Mouse (Mus musculus): ENCODE data around the gene Map3k5. TPM values are rescaled to one million over a fixed set of nuclear protein-coding genes. Genes with fewer than 3 reads are reported as not detected.

The Map3k5 gene
- total and polyA plus RNA-seq, 3 experiments = 0.35 to 0.97 TPM; not detected in 1

DNA sequence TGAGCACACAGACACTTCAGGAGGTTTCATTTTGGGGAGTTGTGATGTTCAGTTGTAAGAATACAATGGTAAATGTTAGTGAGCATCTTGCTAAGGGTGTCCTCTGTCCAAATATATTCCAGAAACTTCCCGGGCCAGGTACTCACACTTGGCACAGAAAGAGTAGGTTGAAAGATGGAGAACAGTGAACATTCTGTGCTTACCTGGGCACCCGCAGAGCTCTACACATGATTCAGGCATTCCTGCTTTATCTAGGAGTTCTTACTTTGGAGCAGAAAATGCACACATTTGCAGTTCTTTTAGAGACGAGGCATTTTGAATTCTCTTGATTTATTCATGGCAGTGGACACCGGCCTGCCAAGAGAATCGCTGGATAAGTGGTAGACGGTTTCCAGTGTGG is 32.3 kb downstream of the Map3k5 start:
- Histone ChIP-seq H3K36me3 (ENCODE audit: control insufficient read depth in 1 of 2, insufficient read depth in 2 of 2, low read length in 2 of 2) (no peaks in the 10 kb centered on the region), H3K79me2 (ENCODE audit: control insufficient read depth, insufficient read depth, low read length, poor library complexity) (no peaks in the 10 kb centered on the region), H3K9ac (ENCODE audit: control insufficient read depth, low read depth, low read length, poor library complexity, severe bottlenecking) (no peak overlapping the region), H3K4me1 (ENCODE audit: control insufficient read depth in 1 of 2, insufficient read depth in 2 of 2, low read length in 2 of 2) (no peaks in the 10 kb centered on the region), H3K27me3 (ENCODE audit: control insufficient read depth in 1 of 2, insufficient read depth in 2 of 2, low read length in 2 of 2) (no peaks in the 10 kb centered on the region; a peak in 2 of 4 replicates), H3K9me3 (replicated peaks; ENCODE audit: insufficient read depth, low read length) (no peaks in the 10 kb centered on the region), H3K4me3 (ENCODE audit: control insufficient read depth in 1 of 2, insufficient read depth in 1 of 2, low read depth in 2 of 2, low read length in 2 of 2) (no peak overlapping the region), H3K27ac (ENCODE audit: control insufficient read depth, low read depth, low read length) (no peak overlapping the region)
- DNase-seq (ENCODE audit: low read depth, low spot score) = no peak
- TF ChIP-seq NELFE (IDR thresholded peaks at IDR 0.05; ENCODE audit: low read depth, low read length) = no peak
- no peak for TF ChIP-seq ZC3H11A (IDR thresholded peaks at IDR 0.05; ENCODE audit: low read depth, low read length)
- no peak for TF ChIP-seq SIN3A (IDR thresholded peaks at IDR 0.05; ENCODE audit: low read length)
- no peak for TF ChIP-seq RAD21 (IDR thresholded peaks at IDR 0.05; ENCODE audit: low read depth, low read length)
- no peak for TF ChIP-seq MEF2A (IDR thresholded peaks at IDR 0.05; ENCODE audit: extremely low read depth, insufficient replicate concordance, low read depth, low read length, poor library complexity, severe bottlenecking)
- no peak for TF ChIP-seq POLR2A (IDR thresholded peaks at IDR 0.05; ENCODE audit: control insufficient read depth in 1 of 2, insufficient read depth in 1 of 2, low read depth in 1 of 2, low read length in 2 of 2, poor library complexity in 1 of 2)
- no peak for TF ChIP-seq ETS1 (IDR thresholded peaks at IDR 0.05; ENCODE audit: low read depth, low read length)
- TF ChIP-seq RCOR1 (IDR thresholded peaks at IDR 0.05; ENCODE audit: low read depth, low read length) = no peak
- no peak for TF ChIP-seq MAZ (IDR thresholded peaks at IDR 0.05; ENCODE audit: low read depth, low read length)
- TF ChIP-seq JUND (IDR thresholded peaks at IDR 0.05; ENCODE audit: low read depth, low read length) = no peak
- TF ChIP-seq ELF1 (IDR thresholded peaks at IDR 0.05; ENCODE audit: low read depth, low read length) = no peak
- TF ChIP-seq TCF12 (IDR thresholded peaks at IDR 0.05; ENCODE audit: low read depth, low read length) = no peak
- no peak for TF ChIP-seq ZKSCAN1 (IDR thresholded peaks at IDR 0.05; ENCODE audit: low read depth, low read length)
- no peak for TF ChIP-seq EP300 (IDR thresholded peaks at IDR 0.05; ENCODE audit: low read depth in 1 of 2, low read length in 2 of 2)
- TF ChIP-seq MYC (IDR thresholded peaks at IDR 0.05; ENCODE audit: low read depth, low read length) = no peak
- no peak for TF ChIP-seq MAX (IDR thresholded peaks at IDR 0.05; ENCODE audit: low read length)
- TF ChIP-seq USF1 (IDR thresholded peaks at IDR 0.05; ENCODE audit: low read depth, low read length) = no peak

DNA sequence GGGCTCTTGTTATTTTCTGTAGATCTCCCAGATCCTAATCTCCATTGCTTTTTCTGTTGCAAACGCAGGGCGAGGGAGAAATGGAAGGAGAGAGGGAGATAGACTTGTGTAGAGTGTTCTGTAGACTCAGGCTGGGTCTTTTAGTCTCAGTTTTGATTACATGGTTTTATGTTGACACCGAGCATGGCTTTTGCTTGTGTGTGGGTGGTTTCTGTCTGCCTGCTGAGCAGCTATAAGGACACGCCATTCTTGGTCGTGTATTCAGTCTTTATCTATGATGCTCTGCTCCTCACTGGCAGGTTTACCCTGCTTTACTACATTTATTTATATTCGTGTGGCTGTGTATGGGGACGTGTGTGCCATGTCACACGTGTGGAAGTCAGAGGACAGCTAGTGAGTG is 34.2 kb downstream of the Map3k5 start:
- Histone ChIP-seq H3K27me3 (ENCODE audit: control insufficient read depth in 1 of 2, insufficient read depth in 2 of 2, low read length in 2 of 2) (no peaks in the 10 kb centered on the region; a peak in 1 of 4 replicates), H3K79me2 (ENCODE audit: control insufficient read depth, insufficient read depth, low read length, poor library complexity) (no peaks in the 10 kb centered on the region), H3K27ac (ENCODE audit: control insufficient read depth, low read depth, low read length) (no peak overlapping the region), H3K9ac (ENCODE audit: control insufficient read depth, low read depth, low read length, poor library complexity, severe bottlenecking) (no peak overlapping the region), H3K4me1 (ENCODE audit: control insufficient read depth in 1 of 2, insufficient read depth in 2 of 2, low read length in 2 of 2) (no peaks in the 10 kb centered on the region), H3K9me3 (replicated peaks; ENCODE audit: insufficient read depth, low read length) (no peaks in the 10 kb centered on the region), H3K4me3 (ENCODE audit: control insufficient read depth in 1 of 2, insufficient read depth in 1 of 2, low read depth in 2 of 2, low read length in 2 of 2) (no peak overlapping the region), H3K36me3 (ENCODE audit: control insufficient read depth in 1 of 2, insufficient read depth in 2 of 2, low read length in 2 of 2) (no peaks in the 10 kb centered on the region)
- no peak for DNase-seq (ENCODE audit: low read depth, low spot score)
- TF ChIP-seq TBP (IDR thresholded peaks at IDR 0.05; ENCODE audit: low read depth, low read length) = no peak
- no peak for TF ChIP-seq GATA1 (IDR thresholded peaks at IDR 0.05; ENCODE audit: low read depth, low read length)
- TF ChIP-seq HCFC1 (IDR thresholded peaks at IDR 0.05; ENCODE audit: low read depth, low read length) = no peak
- no peak for TF ChIP-seq KAT2A (conservative IDR thresholded peaks at IDR 0.05; ENCODE audit: low read depth, low read length)
- TF ChIP-seq TAL1 (IDR thresholded peaks at IDR 0.05; ENCODE audit: low read length) = no peak
- no peak for TF ChIP-seq POLR2AphosphoS5 (IDR thresholded peaks at IDR 0.05; ENCODE audit: borderline replicate concordance, low read depth, low read length)
- TF ChIP-seq ZMIZ1 (IDR thresholded peaks at IDR 0.05; ENCODE audit: low read depth, low read length) = no peak
- no peak for TF ChIP-seq JUND (IDR thresholded peaks at IDR 0.05; ENCODE audit: low read depth, low read length)
- TF ChIP-seq MAFK (IDR thresholded peaks at IDR 0.05; ENCODE audit: borderline replicate concordance, low read depth, low read length) = no peak
